Mouse (Mus musculus): Measurements from ENCODE around the gene Tsc22d1.

- no peak for TF ChIP-seq CTCF (IDR thresholded peaks at IDR 0.05)
- TF ChIP-seq EP300 (IDR thresholded peaks at IDR 0.05; ENCODE audit: insufficient read depth, low read depth, low read length): no peak
These were observed 40.4 kb downstream of the Tsc22d1 start for GRCm38 (mm10) chr14:76455159-76455558.
